Mouse (Mus musculus) lung, adult 2 months (tissue): ENCODE results near the gene Lrp4.

ENCODE experiments used
- CTCF ChIP-seq: fragments of 200-500 bp; IDR thresholded peaks from 2 replicates; pipeline ENCODE4 v1.5.1; 2011; ENCODE audit warnings: mild to moderate bottlenecking, low read length, control low read depth; ENCODE audit not compliant: insufficient read depth
- POLR2A ChIP-seq: fragments of 200-500 bp; IDR thresholded peaks from 2 replicates; pipeline ENCODE4 v1.6.1; 2011; ENCODE audit warnings: low read depth, mild to moderate bottlenecking, control low read depth, low read length, borderline replicate concordance; ENCODE audit errors: extremely low read depth

- TF ChIP-seq CTCF = no peak
- TF ChIP-seq POLR2A = no peak
Observed at GRCm38 (mm10) chr2:91430600-91430919, 26.8 kb upstream of the Lrp4 start.
